Mouse (Mus musculus) inflammation-experienced regulatory T-cells, adult 6 months (primary cell): ENCODE results near the gene Il2rb. TPM values are rescaled to one million over a fixed set of nuclear protein-coding genes. Genes with fewer than 3 reads are reported as not detected.

Source experiments
- ATAC-seq: one replicate; pipeline ENCODE4 v1.8.0; 2017
- polyA plus RNA-seq, 3 experiments: library from polyadenylated mRNA; unstranded; fragments of 100-300 nt; shearing (Covaris generic); gene quantifications; one replicate each; pipeline ENCODE4 v1.2.1; 2017

The Il2rb gene
- polyA plus RNA-seq, 3 experiments from 2014 or later: 427 to 674 (median 450) TPM

DNA sequence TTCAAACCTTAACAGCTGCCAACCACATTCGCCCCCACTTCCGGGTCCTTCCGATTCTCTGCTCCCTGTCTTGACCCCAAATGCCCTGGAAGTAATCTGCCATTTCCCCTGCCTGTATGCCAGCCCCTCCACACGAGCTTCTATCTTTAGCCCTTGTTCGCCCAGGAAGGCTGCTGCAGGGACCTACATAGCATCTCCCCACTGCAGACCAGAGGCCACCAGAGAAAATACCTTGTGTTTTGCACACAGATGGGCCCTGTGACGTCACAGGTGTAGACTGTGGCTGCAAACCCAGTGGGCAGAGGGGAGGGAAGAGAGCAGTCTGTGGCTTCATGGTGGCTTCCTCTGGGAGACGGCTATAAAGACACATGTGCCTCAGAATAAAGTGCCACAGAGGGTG, 23.1 kb upstream of the Il2rb start:
- no peak for ATAC-seq

DNA sequence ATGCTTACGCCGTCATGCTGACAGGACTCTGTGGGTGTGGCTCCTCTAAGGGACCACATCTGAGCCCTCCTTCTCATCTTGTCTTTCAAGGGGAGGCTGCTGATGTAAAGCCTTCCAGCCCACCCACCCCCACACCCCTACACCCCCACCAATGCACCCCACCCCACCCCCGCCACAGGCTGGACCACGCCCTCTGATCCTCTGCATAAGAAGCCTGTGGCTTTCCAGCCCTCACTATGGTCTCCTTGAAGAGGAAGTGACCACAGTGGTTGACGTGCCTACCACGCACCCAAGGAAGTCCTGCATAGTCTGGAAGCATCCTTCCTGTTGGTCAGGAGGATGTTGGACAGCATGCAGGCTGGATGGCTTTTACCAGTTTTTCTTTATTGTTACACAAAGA, 20.7 kb upstream of the Il2rb start:
- ATAC-seq: no peak

DNA sequence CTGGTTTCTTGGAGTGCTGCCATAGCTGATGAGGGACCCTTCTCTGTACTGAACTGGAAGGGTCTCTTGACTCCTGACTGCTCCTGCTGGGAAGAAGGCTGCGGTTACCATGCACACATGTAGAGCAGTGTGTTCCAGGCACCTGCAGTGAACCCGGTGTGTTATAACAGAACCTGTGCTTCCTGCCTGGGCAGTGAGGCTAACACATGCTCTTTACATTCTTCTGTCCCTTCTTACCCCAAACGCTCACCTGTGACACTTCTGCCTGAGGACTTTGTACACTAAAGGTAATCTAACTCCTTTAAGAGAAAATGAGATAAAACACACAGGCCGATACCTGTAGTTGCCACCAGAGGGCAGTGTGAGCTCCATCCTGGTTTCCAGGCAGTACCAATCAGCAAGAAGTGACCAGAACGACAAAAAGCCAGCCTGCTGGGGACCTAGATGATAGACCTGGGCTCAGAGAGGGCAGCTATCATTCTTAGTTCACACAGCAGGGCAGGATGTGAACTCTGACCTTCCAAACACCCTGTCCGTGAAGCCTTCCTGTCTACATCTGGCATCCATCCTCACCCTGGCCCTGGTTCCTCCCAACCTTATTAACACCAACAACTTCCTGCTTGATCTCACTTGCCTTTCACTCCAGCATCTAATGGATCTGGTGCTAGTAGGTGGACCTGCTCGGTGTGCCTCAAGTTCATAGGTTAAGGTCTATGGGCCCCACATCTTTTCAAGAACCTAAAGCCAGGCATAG, 19.5 kb upstream of the Il2rb start:
- peak; percentile 49 for ATAC-seq

GRCm38 (mm10) chr15:78513019-78513418, 17.9 kb upstream of the Il2rb start:
- no peak for ATAC-seq

- ATAC-seq: no peak
Observed at GRCm38 (mm10) chr15:78511951-78512350, 16.9 kb upstream of the Il2rb start.

- peak; percentile 23 for ATAC-seq
Observed at GRCm38 (mm10) chr15:78510736-78511135, 15.7 kb upstream of the Il2rb start.

DNA sequence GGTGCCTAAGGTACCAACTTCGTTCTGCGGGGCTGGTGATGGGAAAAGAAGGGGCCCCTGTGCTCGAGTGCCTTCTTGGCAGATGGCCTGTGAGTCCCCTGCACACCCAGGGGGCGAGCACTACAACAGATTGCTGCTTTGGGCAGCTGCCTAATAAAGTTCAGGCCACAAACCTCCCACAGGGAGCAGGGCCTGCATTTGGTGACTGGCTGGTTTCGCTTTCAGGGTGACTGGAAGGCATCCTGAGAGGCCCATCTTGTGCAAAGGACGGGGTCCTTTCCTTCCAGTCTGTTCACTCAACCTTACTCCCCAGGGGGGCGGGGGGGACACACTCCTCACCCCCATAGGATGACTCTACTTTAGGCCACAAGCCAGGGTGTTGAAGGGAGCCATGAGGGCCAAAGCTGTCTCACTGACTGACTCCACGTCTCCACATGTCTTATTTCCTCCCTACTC, 15.1 kb upstream of the Il2rb start:
- peak; percentile 78 for ATAC-seq

- no peak for ATAC-seq
Observed at GRCm38 (mm10) chr15:78509297-78509899, 14.3 kb upstream of the Il2rb start.

GRCm38 (mm10) chr15:78508443-78508842, 13.4 kb upstream of the Il2rb start:
- no peak for ATAC-seq

DNA sequence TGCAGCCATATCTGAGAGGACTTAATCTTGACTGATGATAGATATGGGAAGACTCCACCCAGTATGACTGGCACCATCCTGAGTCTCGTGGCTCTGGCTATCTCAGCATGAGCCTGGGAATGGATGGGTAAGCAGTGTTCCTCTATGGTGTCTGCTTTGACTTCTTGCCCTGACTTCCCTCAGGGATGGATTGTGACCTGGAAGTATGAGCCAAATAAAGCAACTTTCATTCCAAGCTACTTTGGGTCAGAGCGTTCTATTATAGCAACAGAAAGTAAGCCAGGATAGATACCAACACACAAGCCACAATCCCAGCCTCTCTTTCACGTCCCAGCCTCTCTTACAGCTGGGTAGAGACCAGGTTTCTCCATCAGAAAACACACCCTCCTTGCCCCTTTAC, 10.5 kb upstream of the Il2rb start:
- no peak for ATAC-seq

- no peak for ATAC-seq
Observed at GRCm38 (mm10) chr15:78504816-78505215, 9.7 kb upstream of the Il2rb start.

- no peak for ATAC-seq
Observed at GRCm38 (mm10) chr15:78504013-78504412, 8.9 kb upstream of the Il2rb start.

- no peak for ATAC-seq
Observed at GRCm38 (mm10) chr15:78502437-78503132, 7.5 kb upstream of the Il2rb start.

- peak; percentile 64 for ATAC-seq
Observed at GRCm38 (mm10) chr15:78493401-78494010, 1.6 kb downstream of the Il2rb start.

DNA sequence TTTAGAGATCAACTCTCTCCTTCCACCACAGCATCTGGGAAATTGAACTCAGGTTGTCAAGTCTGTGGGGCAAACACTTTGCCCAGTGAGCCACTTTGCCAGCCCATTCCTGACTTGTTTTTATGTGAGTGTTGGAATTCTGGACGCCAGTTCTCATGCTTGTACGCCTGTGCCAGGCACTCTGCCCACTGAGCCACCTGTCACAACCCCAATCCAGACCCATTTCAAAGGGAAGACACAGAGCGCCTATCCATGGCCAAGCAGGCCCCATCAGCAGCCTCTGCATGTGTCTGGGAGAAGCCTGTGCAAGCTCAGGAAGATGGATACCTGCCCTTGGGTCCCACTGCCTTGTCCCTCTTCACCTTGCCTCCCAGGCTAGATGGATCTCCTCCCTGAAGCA, 3.8 kb downstream of the Il2rb start:
- ATAC-seq: no peak

- ATAC-seq: no peak
Observed at GRCm38 (mm10) chr15:78489906-78490305, 5.2 kb downstream of the Il2rb start.

DNA sequence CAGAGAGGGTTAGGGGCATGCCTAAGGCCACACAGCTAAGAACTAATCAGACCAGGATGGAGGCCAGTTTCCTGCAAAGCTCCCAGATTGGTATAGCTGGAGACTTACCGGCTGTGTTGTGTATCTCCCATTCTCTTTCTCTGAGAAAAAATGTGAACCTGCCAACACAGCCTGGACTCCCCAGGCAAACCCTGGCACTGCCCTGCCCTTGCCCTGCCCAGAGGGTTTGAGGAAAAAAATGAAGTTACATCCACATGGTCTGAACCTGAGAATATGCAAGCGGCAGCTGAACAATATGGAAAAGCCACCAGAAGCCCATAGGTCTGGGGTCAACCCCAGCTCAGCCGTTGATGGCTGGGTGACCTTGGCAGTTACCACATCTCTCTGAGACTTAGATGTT, 5.8 kb downstream of the Il2rb start:
- ATAC-seq: no peak

- no peak for ATAC-seq
Observed at GRCm38 (mm10) chr15:78487066-78487465, 8.0 kb downstream of the Il2rb start.

DNA sequence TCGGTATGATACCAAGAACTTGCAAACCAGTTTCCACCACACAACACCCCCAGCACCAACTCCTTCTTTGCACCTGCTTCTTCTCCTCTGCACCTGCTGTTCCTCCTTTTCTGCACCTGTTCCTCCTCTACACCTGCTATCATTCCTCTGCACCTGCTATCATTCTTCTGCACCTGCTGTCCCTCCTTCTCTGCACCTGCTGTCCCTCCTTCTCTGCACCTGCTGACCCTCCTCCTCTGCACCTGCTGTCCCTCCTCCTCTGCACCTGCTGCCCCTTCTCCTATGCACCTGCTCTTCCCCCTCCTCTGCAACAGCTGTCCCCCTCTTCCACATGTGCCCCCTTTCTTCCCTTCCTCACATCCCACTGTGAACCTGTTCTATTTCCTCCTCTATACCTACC, 8.5 kb downstream of the Il2rb start:
- ATAC-seq: no peak

- ATAC-seq: no peak
Observed at GRCm38 (mm10) chr15:78483311-78483710, 11.8 kb downstream of the Il2rb start.

GRCm38 (mm10) chr15:78482518-78482917, 12.6 kb downstream of the Il2rb start:
- no peak for ATAC-seq

GRCm38 (mm10) chr15:78481448-78482000, 13.5 kb downstream of the Il2rb start:
- no peak for ATAC-seq

DNA sequence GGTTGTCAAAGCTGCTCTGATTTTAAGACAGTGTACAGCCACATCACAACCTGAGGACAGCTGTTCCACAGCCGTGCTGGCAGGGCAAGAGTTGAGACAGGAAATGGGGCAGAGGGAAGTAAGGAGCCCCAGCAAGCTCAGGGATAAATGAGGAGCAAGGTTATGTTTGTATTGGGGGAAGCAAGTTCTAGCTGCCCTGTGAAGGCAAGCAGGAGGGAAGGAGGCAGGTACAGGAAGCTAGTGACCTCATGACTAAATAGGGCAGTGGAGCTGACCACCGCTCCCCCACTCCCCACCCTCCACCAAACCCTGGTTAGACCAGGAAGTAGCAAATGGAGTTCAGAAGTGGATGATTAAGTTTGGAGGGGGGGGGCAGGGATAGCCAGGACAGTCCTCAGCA, 14.1 kb downstream of the Il2rb start:
- ATAC-seq: no peak
